Mouse (Mus musculus) erythroid progenitor cell, adult 5-6 weeks (primary cell): ENCODE data around the gene Wdr45. TPM values are rescaled to one million over a fixed set of nuclear protein-coding genes. Genes with fewer than 3 reads are reported as not detected.
"Not testable (repeated sequence)": the region's sequence is repeated elsewhere in the genome, so short reads cannot be mapped to it uniquely, and the experiment has no call there.

Source experiments
- ATAC-seq: replicated peaks from 2 replicates; pipeline ENCODE4 v1.8.0; 2016; ENCODE audit warnings: moderate number of reproducible peaks, mild to moderate bottlenecking, moderate TSS enrichment, inconsistent platforms; ENCODE audit not compliant: poor library complexity, low FRiP score, severe bottlenecking
- total RNA-seq, 2 experiments: library from RNA; stranded (forward) in 1 of 2; stranded (reverse) in 1 of 2; fragments of 150-400 nt in 1 of 2; fragments of 186-747, 209-891 nt in 1 of 2; gene quantifications; 2 replicates each; pipeline versions ENCODE4 v1.2.3 to v1.2.4; 2015 to 2017; ENCODE audit warnings: low replicate concordance in 2 of 2

Wdr45 gene
- total RNA-seq, 2 experiments from 2014 or later: 36.0 to 59.5 TPM

DNA sequence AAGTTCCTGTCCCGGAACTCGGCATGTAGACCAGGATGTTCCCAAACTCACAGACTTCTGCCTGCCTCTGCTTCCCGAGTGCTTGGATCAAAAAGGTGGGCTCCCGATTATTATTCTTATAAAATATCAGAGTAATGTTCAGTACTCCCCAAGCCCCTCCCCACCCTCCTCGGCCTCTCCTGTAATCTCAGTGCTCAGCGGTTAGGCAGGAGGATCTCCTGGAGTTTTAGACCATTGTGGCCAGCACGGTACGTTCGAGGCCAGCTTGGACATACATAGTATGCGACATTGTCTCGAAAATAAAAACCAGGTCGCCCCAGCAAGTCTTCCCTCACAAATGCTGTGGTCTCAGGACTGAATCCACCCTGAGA lies 384 bp upstream of the Wdr45 start:
- peak; percentile 52; the same call in 1 of the 2 replicates for ATAC-seq

- ATAC-seq: not testable (repeated sequence)
Measured at GRCm38 (mm10) chrX:7716058-7716457, 1.9 kb downstream of the Wdr45 start.

GRCm38 (mm10) chrX:7721514-7722281 lies 7.6 kb downstream of the Wdr45 start, which contains the start of gene Gm45208:
Gene Gm45208, plus strand, starts transcription at chrX:7722245.
- ATAC-seq: peak; percentile 98

DNA sequence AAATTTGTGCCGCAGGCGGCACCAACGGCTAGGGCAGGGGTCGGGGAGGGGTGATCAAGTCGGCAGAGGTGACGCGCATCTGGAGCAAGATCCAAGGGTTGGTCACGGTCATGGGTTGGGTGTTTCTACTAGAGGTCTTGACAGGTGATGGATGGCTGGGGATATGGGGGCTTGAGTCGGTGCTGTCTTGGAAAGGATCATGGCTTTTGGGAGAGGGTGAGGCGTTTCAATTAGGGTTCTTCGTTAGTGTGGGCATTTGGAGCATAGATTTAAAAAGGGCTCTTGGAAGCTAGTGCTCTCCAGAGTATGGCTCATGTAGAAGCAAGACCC lies 8.1 kb downstream of the Wdr45 start:
- ATAC-seq: peak; percentile 22; the same call in 1 of the 2 replicates

- no peak for ATAC-seq
Measured at GRCm38 (mm10) chrX:7722691-7723090, 8.6 kb downstream of the Wdr45 start.

- ATAC-seq: no peak
Measured at GRCm38 (mm10) chrX:7724135-7724534, 10.0 kb downstream of the Wdr45 start.

GRCm38 (mm10) chrX:7725841-7726240 lies 11.7 kb downstream of the Wdr45 start:
- no peak for ATAC-seq

- ATAC-seq: no peak
Measured at GRCm38 (mm10) chrX:7727176-7727575, 13.0 kb downstream of the Wdr45 start.

- ATAC-seq: peak; percentile 97
Measured at GRCm38 (mm10) chrX:7728215-7728921, 14.2 kb downstream of the Wdr45 start, which contains the start of gene Praf2. Gene Praf2, plus strand, starts transcription at chrX:7728439.

DNA sequence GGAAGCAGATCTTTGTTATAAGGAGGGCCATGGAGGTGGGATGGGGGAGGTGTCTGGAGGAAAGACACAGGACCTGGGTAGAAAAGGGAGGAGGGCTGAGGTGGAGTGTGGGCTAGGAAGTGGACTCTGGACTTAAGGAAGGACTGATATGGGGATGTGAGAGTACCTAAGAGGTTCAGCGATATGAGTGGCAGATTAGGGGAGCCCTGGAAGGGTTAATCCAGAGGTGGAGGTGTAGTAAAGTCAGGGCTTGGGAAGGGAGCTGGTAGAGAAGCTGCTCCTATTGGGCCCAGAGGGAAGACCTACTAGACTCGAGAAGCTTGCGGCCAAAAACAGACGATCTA lies 14.8 kb downstream of the Wdr45 start:
- ATAC-seq: no peak

DNA sequence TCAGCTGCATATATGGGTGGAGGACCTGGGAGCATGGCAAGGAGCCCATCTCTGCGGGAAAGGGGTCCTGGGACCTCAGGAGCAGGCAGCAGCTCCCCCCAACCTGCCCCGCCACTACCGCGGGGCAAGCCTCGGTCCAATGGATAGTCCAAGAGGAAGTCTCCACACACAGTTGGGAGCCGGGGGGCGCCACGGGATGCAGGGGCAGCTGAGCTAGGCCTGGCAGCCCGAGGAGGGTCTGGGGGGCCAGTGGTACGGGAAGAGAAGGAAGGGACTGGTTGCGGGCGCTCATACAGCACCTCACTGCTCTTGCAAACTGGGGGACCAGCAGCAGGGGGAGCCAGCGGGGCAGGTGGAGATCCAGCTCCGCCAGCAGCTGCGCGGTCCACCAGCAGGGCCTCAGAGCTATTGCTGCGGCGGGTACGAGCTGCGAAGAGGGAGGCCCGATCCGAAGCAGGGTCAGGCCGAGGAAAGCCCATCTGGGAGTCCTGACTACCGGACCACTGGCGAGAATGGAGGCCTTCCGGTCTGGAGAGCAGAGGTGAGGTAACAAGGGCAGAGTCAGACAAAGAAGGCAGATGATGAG lies 19.5 kb downstream of the Wdr45 start:
- peak; percentile 98 for ATAC-seq

DNA sequence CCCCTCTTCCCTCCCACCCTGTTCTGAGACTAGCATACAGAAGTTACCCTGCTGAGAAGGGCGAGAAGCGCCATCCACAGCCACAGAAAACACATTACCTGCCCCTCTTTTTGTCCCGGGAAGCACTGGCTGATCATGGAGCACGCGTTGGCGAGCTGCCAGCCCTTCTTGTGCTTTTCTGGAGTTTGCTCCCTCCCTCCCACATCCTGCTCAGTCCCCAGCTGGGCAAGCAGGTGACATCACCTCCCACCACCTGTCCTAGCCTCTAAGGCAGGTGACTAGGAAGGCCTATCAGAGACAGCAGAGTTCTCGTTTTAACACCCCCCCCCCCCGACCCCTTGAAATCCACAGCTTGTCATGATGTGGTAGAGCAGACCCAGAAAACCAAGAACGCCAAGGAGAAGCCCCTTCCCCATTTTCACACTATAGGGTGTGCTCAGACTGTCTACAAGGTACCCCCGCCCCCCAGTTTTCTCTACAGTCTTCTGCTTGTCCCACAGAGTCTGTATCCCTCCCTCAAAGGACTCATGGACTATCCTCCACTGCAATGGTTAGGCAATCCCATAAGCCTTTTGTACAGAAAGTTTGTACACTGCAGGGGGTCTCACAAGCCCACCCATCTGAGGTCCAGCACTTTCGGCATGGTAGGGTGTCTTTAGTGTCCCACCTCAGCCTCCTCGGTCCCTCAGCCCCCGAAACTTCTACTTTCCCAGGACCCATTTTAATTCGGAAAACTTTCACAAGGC lies 25.4 kb downstream of the Wdr45 start:
- no peak for ATAC-seq

DNA sequence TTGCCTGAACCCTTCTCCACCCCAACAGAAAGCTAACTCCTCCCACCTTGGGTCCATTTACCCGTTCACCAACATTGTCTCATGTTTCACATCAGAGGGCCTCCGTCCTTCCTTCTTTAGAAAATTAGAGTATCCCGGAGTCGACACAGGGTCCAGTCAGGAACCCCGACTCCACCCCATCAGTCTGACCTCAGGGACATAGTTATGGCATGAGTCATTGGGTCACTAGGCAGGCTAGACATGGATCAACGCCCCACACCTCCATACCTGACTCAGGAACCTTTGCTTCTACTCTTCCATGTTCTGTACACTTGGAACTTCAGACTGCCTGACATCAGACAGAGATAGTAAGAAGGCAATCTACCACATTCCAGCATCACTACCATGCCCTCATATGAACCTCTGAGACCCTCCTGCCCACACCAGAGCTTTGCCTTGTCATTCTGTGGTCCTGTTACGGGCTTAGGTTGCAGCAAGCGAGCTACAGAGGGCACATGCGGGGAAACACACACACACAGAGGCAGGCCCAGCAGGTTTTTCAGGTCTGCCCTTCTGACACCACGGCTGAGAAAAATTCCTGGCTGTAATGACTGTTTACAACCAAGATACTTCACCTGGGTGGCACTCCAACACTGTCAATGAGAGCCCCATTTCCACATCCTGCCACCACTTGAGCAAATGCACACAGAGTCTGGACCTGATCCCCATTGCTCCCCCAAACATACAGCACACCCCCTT lies 26.1 kb downstream of the Wdr45 start:
- no peak for ATAC-seq

DNA sequence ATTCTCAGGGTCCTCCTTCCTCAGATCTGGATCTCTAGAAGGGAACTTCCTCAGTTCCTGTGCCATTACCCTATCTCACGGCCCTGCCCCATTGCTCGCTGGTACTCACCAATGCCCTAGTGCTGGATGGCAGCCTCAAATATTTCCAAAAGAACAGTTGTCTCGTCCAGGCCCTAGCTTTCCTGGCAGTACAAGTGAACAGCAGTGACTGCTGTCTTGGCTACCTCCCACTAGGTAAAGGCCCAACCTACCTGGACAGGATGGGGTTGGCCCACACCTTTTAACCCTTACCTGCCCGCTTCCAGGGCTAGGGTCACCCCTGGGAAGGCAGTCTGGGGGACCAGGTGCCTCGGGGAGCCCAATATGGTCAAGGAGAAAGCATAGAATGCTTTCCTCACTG lies 27.0 kb downstream of the Wdr45 start:
- 0 out of 2 replicates have a peak, but pooled peaks have one; percentile 14 for ATAC-seq

- no peak for ATAC-seq
Measured at GRCm38 (mm10) chrX:7743470-7743869, 29.3 kb downstream of the Wdr45 start.

DNA sequence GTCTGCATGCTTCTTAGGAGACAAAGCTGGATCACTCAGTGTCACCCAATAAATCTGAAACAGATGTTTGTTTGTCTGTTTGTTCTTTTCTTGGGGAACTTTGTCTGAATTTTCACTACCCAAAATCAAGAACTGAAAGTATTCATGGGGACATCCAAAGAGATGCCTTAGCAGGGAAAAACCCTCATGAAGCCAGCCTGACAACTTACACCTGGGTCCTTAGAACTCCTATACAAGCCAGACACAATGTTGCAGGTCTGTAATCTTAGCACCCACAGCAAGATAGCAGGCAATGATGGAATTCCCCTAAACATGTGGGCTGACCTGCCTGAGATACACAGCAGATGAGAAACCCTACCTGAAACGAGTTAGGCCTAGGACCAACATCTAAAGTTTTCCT lies 30.8 kb downstream of the Wdr45 start:
- ATAC-seq: no peak

GRCm38 (mm10) chrX:7745429-7745828 lies 31.3 kb downstream of the Wdr45 start:
- ATAC-seq: no peak

DNA sequence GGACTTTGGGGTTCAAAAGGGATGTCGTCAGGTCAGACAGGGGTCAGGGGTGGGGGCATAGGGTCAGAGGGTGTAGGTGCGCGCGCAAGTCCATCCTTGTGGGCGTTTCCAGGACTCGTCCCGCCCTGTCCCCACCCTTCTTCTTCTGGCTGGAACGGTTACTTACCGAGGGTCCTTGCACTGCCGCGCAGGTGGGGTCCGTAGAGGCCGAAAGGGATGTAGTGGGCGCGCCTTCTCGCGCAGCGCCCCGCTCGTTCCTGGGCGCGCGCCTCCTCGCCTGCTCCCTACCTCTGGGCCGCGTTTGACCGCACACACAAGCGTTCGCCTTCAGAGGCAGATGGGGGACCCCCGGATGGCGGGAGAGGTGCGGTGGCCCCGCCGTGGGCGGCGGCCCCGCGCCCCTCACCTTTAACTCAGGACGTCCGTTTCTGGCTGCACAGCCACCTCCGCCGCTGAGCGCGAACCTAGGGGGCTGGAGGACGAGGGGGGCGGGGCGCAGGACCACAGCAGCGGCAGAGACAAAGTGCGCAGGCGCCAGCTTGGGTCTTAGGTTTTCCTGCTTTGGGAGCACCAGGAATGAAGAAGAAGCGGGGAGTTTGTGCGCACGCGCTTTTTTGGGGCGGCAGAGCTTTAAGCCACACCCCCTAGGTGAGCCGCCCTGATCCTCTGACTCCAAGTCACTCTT lies 36.4 kb downstream of the Wdr45 start, which contains the start of gene Ccdc120:
Gene Ccdc120 (minus strand): TSS at position 474 of the 685 bp plus-strand sequence.
- 0 out of 2 replicates have a peak, but pooled peaks have one; percentile 19 for ATAC-seq

DNA sequence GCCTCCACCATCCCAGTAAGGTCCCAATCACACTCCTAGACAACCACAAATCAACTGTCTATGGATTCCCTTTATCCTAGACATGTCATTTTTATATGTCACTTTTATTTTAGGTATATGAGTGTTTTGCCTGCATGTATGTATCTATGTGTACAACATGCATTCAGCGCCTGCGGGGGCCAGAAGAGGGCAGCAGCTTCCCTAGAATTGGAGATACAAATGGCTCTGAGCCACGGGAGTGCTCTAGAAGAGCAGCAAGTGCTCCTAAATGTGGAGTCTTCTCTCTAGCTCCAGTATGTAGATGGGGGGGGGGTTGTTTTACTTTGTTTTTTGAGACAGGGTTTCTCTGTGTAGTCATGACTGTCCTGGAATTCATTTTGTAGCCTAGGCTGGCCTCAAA lies 39.5 kb downstream of the Wdr45 start:
- peak; percentile 80; the same call in 1 of the 2 replicates for ATAC-seq
